Mouse (Mus musculus) erythroid progenitor cell, adult 5-6 weeks (primary cell): ENCODE data around the gene Ccna1. TPM values are rescaled to one million over a fixed set of nuclear protein-coding genes. Genes with fewer than 3 reads are reported as not detected.

Experiments used
- ATAC-seq: replicated peaks from 2 replicates; pipeline ENCODE4 v1.8.0; 2016; ENCODE audit warnings: moderate number of reproducible peaks, mild to moderate bottlenecking, moderate TSS enrichment, inconsistent platforms; ENCODE audit not compliant: poor library complexity, low FRiP score, severe bottlenecking
- total RNA-seq, 2 experiments: library from RNA; stranded (forward) in 1 of 2; stranded (reverse) in 1 of 2; fragments of 150-400 nt in 1 of 2; fragments of 186-747, 209-891 nt in 1 of 2; gene quantifications; 2 replicates each; pipeline versions ENCODE4 v1.2.3 to v1.2.4; 2015 to 2017; ENCODE audit warnings: low replicate concordance in 2 of 2

Gene Ccna1
- total RNA-seq (2015; ENCODE audit: low replicate concordance) (not detected in 2 replicates), total RNA-seq (2017; ENCODE audit: low replicate concordance) (not detected in 2 replicates)

GRCm38 (mm10) chr3:55055038-55055746, at the start of gene Ccna1:
Gene Ccna1 (minus strand): TSS chr3:55055501.
- ATAC-seq: no peak

DNA sequence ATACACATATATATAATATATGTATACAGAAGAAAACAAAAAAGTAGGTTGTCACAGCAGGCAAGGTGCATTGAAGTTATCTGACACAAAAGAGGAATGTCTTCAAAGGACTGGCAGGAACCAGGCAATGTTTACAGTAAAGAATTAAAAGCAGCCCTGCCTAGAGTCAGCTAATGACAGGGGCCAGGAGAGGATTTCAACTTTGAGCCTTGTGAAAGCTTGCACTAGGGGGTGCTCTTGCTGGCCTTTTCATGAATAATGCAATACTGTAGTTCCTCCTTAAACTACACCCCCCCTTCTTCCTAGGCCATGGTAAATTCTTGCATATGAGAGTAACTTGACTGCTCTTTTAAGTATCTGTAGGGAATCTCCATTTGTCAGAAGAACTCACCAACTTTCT, 45.8 kb upstream of the Ccna1 start:
- no peak for ATAC-seq

GRCm38 (mm10) chr3:55098990-55099389, 43.7 kb upstream of the Ccna1 start:
- ATAC-seq: no peak

GRCm38 (mm10) chr3:55098014-55098413, 42.7 kb upstream of the Ccna1 start:
- no peak for ATAC-seq

DNA sequence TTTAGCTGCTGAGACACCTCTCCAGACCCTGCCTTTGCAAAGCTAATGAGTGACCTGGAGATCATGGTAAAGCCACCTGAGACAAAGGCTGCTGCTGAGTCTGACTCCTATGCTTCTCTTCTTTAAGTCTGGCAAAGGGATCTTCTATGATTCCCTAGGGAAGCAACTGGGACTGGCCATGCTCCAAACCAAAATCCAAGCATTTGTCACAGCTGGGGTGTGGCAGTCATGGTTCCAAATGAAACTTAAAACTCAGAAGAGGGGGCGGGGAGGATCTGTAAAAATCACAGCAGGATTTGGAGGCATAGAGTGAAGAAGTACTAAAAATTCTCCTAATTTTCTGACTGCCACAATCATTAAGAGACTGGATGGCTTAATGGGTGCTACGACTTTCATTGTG, 41.9 kb upstream of the Ccna1 start:
- no peak for ATAC-seq

- no peak for ATAC-seq
Measured at GRCm38 (mm10) chr3:55096655-55097005, 41.3 kb upstream of the Ccna1 start.

- ATAC-seq: no peak
Measured at GRCm38 (mm10) chr3:55095968-55096654, 40.8 kb upstream of the Ccna1 start.

DNA sequence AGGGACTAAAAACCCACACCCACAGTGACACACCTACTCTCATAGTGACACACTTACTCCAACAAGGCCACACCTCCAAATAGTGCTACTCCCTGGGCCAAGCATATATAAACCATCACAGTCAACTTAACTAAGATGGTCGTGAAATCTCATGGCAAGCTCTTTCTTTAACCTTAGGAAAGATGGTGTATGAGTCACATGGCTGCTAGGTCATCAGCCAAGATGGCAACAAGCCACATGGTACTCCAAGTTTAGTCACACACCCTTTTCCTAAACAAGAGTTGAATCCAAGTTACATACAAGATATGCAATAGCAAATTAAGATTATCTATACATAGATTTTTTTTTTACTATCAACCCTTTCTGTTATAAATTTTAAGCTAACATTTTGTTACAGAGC, 37.9 kb upstream of the Ccna1 start:
- no peak for ATAC-seq

DNA sequence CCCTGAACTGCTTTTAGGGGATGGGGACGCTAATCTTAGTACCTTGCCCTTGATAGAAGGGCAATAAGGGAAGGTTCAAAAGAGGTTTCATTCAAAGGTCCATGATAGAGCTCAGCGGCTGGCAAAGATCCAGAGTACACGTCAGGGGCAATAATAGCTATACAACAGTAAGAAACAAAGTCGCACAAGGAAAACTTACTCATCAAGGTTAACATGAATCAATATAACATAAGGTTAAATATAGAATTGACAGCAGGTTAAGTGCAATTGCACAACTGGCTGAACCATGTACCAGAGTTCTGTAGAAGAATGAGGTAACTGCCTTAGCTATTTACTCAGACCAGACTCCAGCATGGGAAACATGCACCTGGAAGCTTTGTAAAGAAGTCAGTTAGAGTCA, 34.0 kb upstream of the Ccna1 start:
- no peak for ATAC-seq

DNA sequence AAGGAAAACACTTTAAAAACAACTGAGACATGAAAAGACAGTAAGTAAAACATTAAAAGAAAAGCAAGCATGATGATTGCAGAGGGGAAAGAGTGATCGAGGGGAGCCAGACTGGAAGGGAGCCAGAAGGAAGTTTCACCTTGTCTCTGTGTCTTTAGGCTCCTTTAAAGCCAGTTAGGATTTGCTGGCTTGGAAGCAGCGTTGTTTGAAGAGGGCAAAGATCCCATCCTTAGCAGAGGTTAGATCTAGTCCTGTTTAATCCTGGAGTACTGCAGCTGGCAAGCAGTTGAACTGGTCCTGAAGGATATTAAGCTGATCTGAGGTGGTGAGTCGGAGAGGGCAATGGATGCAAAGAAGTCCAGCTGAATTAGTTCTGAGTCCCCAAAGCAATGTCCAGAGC, 33.5 kb upstream of the Ccna1 start:
- ATAC-seq: no peak

DNA sequence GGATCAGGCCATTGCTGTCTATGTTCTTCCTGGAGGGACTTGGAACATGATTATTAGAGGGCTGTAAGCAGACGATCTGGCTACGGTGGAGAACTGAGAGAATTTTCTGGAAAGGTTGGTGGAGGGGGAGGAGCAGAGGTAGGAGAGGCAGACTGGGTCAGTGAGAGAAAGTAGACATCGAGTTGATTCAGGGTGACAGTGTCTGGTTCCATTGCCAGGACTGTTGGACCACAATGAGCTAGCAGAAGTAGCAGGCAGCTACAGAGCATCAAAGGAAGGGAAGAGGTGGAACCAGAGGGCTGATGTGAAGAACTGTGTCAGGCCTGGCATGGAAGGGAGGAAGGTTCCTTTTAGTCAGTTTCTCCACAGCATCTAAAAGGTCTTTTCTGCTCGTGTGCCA, 33.1 kb upstream of the Ccna1 start:
- ATAC-seq: no peak

GRCm38 (mm10) chr3:55087360-55087759, 32.1 kb upstream of the Ccna1 start:
- ATAC-seq: no peak

DNA sequence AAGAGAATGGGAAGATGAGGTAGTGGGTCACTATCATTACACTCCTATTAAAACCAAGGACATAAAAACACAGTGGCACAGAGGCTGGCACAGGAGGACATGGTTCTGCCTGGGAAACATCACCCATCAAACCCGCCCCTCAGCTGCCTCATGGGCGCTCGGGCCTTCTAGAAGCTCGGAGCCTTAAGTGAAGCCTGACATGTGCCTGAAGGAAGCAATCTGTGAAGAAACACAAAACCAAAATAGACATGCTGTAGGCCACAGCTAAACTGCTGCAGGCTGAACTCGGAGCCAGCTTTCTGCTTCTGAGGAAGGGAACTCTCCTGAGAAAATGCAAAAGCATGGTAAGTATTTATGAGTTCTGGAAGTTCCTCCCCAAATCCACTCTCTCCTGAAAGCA, 31.6 kb upstream of the Ccna1 start:
- no peak for ATAC-seq

GRCm38 (mm10) chr3:55085716-55086115, 30.4 kb upstream of the Ccna1 start:
- ATAC-seq: no peak

DNA sequence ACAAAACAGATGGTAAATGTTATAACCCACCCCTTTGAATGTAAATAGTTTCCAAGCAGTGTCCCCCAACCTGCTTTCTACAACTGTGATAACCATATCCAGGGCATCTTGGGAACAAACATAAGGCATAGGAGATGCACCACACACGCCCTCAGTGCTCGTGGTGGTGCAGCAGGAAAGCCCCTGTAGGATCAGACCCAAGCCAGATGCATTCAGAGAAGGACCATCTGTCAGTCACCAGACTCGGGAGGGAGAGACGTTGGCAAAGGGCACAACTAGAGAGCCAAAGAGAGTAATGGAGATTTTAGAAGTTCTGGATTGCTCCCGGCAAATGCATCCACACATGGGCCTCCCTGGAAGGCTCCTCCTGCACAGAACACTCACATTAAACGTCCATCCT, 29.5 kb upstream of the Ccna1 start:
- ATAC-seq: no peak

DNA sequence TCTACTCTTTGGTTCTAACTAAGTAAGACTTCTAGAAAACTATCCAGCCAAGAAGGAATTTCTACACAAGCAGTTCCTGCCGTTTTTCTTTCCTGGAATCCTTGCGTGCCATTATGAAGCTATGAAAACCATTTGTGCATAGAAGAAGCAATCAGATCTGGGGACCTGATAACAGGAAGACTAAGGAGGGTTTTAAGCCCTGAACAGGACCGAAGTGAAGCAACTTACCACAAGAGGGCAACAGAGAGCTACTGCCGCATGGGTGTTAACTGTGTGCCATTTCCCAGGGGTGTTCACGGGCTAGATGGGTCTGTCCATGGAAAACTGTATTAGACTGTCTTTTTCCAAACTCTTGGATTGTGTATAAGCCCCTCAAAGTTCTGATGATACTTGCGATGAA, 24.8 kb upstream of the Ccna1 start:
- 0 out of 2 replicates have a peak, but pooled peaks have one; percentile 39 for ATAC-seq

- no peak for ATAC-seq
Measured at GRCm38 (mm10) chr3:55079619-55080018, 24.3 kb upstream of the Ccna1 start.

DNA sequence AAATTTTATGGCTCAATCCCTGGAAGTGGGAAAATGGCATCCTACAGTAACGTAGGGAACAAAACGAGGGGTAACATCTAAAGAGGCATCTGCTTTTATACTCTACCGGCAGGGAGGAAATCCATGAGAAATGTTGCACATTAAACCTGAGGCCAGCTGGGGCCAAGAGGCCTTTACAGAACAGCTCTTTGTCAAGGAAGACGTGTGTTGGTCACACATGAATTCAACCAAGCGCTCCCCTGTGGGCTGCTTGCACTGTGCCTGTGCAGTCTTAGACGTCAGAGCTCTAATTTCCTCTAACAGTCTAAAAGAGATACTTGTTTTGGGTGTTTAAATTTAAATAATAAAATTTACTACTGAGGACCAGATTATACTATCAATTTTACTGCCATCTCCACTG, 22.9 kb upstream of the Ccna1 start:
- ATAC-seq: no peak

DNA sequence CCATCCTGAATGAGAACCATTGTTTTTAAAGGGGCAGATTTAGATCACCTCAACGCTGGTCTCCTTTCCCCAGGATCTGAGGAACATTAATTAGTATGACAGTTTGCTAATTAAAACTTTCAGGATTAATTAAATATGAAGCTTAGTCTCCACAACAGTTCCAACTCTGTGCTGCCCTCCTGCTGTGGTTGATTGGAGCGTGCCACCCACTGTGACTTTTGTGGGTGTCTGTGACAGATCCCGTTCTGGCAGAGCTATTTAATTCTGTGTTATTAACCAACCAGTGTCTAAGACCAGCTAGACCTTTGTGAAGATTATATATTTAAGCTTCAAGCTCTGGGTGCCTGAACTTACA, 20.0 kb upstream of the Ccna1 start:
- no peak for ATAC-seq

- ATAC-seq: no peak
Measured at GRCm38 (mm10) chr3:55074576-55075293, 19.4 kb upstream of the Ccna1 start.

DNA sequence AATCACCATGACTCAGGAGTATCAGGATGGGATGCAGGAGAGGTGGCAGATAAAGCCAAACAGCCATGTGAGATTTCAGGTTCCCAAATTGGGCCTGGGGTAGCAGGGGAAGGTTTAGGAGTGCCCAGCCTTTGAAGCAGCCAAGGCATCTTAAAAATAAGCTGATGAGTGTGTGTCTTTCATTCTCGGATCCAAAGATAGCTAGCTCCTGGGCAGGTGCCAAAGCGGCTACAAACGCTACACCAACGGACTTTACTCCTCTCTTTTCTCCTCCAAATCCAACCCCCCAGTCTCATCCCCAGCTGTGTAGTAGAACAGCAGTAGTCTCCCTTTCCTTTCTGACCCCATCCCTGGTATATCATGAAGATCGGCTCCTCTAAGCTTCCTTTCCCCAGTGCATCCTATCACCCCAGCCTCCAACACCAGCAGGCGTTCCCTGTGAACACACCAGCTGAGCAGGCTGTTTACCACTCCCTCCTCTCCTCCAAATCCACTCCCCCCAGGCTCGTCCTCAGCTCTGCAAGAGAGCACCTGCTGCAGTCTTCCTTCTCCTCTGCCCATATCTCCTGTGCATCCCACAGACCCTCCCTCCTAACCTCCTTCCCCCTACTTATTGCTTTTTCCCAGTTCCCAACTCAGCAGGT, 12.6 kb upstream of the Ccna1 start:
- ATAC-seq: no peak
